20 mouse cellular contexts compared by ENCODE assay signal in the genomic region with DNA sequence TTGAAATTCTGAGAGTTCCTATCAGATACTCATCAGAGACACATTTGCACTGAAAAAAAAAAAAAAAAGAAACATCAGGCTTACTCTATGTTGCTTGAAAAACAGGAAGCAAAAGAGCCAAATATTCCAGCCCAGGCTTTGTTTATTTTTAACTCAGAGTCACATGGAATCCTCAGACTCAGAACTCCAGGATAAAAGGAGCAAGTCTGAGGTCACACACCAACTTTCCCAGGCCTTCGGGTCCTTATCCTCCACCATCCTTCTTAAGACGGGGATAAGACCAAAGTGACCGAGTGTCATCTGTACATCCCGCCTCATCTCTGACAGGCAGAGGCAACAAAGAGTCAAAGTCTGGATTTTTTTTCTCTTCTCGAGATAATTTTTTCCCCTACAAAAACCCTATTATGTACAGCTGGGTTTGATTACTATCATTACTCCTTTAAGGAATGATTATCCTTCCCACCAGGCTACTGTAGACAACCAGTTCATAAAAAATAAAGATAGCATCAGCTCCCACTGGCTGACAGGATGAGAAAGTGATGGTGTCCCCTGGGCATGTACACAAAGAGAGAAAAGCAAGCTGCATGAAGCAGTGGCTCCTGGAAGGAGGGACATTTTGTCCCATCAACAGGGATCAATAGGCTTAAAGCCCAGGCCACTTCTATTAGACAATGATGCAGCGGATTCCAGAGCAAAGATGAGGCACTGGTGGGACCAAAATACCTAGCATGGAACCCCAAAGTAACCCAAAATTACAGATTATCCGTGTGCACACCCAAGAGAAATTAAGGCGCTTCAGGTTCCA. TPM values are rescaled to one million over a fixed set of nuclear protein-coding genes. Genes with fewer than 3 reads are reported as not detected.
DNase-seq lines count a peak whose midpoint lies in the region; ATAC-seq and TF ChIP-seq lines count a peak whose summit lies in the region.
"Had no signal": no experiment of that assay in that cellular context is flagged by ENCODE, and none has a peak within 500 bp of the region (broad histone marks: within the 10 kb centered on the region; RNA-seq: fewer than 3 reads in every experiment).

No protein-coding gene starts in this region.

- H3K36me3 ChIP-seq in stomach, embryonic 16.5 days (ENCODE audit: control insufficient read depth, insufficient read depth, low read length): no peaks in the 10 kb centered on the region
- no peaks in the 10 kb centered on the region for H3K36me3 ChIP-seq in stomach, postnatal 0 days (ENCODE audit: control insufficient read depth, insufficient read depth, low read length)
- H3K36me3 ChIP-seq in forebrain, embryonic 10.5 days (replicated peaks): no peaks in the 10 kb centered on the region
- H3K36me3 ChIP-seq: hindbrain, embryonic 13.5 days had no signal

- no peak overlapping the region for H3K4me2 ChIP-seq in stomach, embryonic 16.5 days (ENCODE audit: low read depth, low read length)
- no peak overlapping the region for H3K4me2 ChIP-seq in stomach, postnatal 0 days (replicated peaks; ENCODE audit: low read depth)
- H3K4me2 ChIP-seq: hindbrain, embryonic 13.5 days; liver, embryonic 11.5 days had no signal

- H3K4me1 ChIP-seq in stomach, embryonic 16.5 days (ENCODE audit: control insufficient read depth, insufficient read depth, low read length): no peaks in the 10 kb centered on the region
- no peaks in the 10 kb centered on the region for H3K4me1 ChIP-seq in stomach, postnatal 0 days (replicated peaks; ENCODE audit: control insufficient read depth, insufficient read depth)
- no peaks in the 10 kb centered on the region for H3K4me1 ChIP-seq in forebrain, embryonic 10.5 days

- peak; percentile 30 to 56 for DNase-seq in heart, adult 9 months (ENCODE audit: low spot score in 2 of 2)
- DNase-seq in heart, adult 8-10 months (ENCODE audit: low spot score): no peak
- peak; percentile 18 to 39 for DNase-seq in kidney, postnatal 25 days
- DNase-seq in kidney, postnatal 10 days: no peak
- DNase-seq in stomach, postnatal 0 days (ENCODE audit: low spot score): no peak
- no peak for DNase-seq in forebrain, embryonic 10.5 days (ENCODE audit: extremely low spot score, low spot score)
- DNase-seq: B cell, adult 2 months; cerebellum, adult 18-20 months; cerebellum, postnatal 25 days; embryo, embryonic 11 days; kidney, postnatal 4 days; layer of hippocampus, adult 9-11 months; left cerebral cortex, postnatal 4 days; right cerebral cortex, postnatal 25 days; thymus, adult 2 months had no signal

- no peaks in the 10 kb centered on the region for H3K27me3 ChIP-seq in stomach, embryonic 16.5 days (ENCODE audit: control insufficient read depth, insufficient read depth, low read length)
- no peaks in the 10 kb centered on the region for H3K27me3 ChIP-seq in stomach, postnatal 0 days (ENCODE audit: control insufficient read depth, insufficient read depth, low read length)
- no peaks in the 10 kb centered on the region for H3K27me3 ChIP-seq in forebrain, embryonic 10.5 days (ENCODE audit: poor library complexity, severe bottlenecking)
- H3K27me3 ChIP-seq: hindbrain, embryonic 13.5 days had no signal

- ATAC-seq in stomach, embryonic 16.5 days (ENCODE audit: insufficient read depth, low FRiP score): no peak
- no peak for ATAC-seq in stomach, postnatal 0 days (ENCODE audit: low FRiP score, low TSS enrichment)
- ATAC-seq: forebrain, embryonic 16.5 days had no signal

- TF ChIP-seq CTCF in stomach, postnatal 0 days (IDR thresholded peaks at IDR 0.05; ENCODE audit: low read depth): no peak

- peak overlapping the region; percentile 49; the same call in 1 of the 2 replicates for H3K27ac ChIP-seq in stomach, embryonic 16.5 days (ENCODE audit: low read length)
- H3K27ac ChIP-seq in stomach, postnatal 0 days (replicated peaks): no peak overlapping the region
- no peak overlapping the region for H3K27ac ChIP-seq in forebrain, embryonic 10.5 days
- H3K27ac ChIP-seq: hindbrain, embryonic 13.5 days; left cerebral cortex, adult 2 months had no signal

- H3K9me3 ChIP-seq in stomach, embryonic 16.5 days (replicated peaks; ENCODE audit: control insufficient read depth, low read length): no peaks in the 10 kb centered on the region
- H3K9me3 ChIP-seq in stomach, postnatal 0 days (ENCODE audit: control insufficient read depth, low read length): no peaks in the 10 kb centered on the region
- no peaks in the 10 kb centered on the region for H3K9me3 ChIP-seq in forebrain, embryonic 10.5 days
- H3K9me3 ChIP-seq: hindbrain, embryonic 13.5 days had no signal

- no peak overlapping the region for H3K4me3 ChIP-seq in stomach, embryonic 16.5 days (replicated peaks; ENCODE audit: low read length)
- H3K4me3 ChIP-seq in stomach, postnatal 0 days (ENCODE audit: low read depth, low read length): no peak overlapping the region
- H3K4me3 ChIP-seq in forebrain, embryonic 10.5 days: no peak overlapping the region
- H3K4me3 ChIP-seq: hindbrain, embryonic 13.5 days; left cerebral cortex, adult 2 months had no signal

- H3K9ac ChIP-seq in stomach, embryonic 16.5 days (ENCODE audit: low read length): no peak overlapping the region
- no peak overlapping the region for H3K9ac ChIP-seq in stomach, postnatal 0 days (ENCODE audit: low read length)
- H3K9ac ChIP-seq: hindbrain, embryonic 13.5 days had no signal

- WGBS in stomach, embryonic 16.5 days: 56% methylated on average over 8 of the region's 8 CpGs
- 62% methylated on average over 8 of the region's 8 CpGs for WGBS in stomach, postnatal 0 days
- WGBS in forebrain, embryonic 10.5 days: 78% methylated on average over 8 of the region's 8 CpGs

- TF ChIP-seq EP300 in stomach, postnatal 0 days (optimal IDR thresholded peaks at IDR 0.05): no peak

RNA-seq across cellular contexts. Expression of gene Prkg1, which starts 21.4 kb away (rescaled TPM):
- 10 to 100 TPM; 10.6 to 16.1 (median 12.2) TPM for total RNA-seq in heart, adult 8-10 months (2022)
- polyA plus RNA-seq in stomach, embryonic 16.5 days (2015; fragmentation: Nextera tagmentation; extraction: Ambion mirVana): 9.4 and 11.5 TPM in 2 replicates
- polyA plus RNA-seq in stomach, postnatal 0 days (2015; fragmentation: Nextera tagmentation; extraction: Ambion mirVana): 6.1 and 6.4 TPM in 2 replicates
- polyA plus RNA-seq in forebrain, embryonic 10.5 days (2016; fragmentation: Nextera tagmentation; extraction: Ambion mirVana): 3.5 and 3.9 TPM in 2 replicates

Comparison
In these comparisons a context has a peak if more than half of its experiments do, and no peak if none do; other contexts are left out.
1. DNase-seq: peak in heart, adult 9 months (2 of 2) and kidney, postnatal 25 days (2 of 2); none in heart, adult 8-10 months (single experiment), kidney, postnatal 10 days (single experiment), stomach, postnatal 0 days (single experiment) and forebrain, embryonic 10.5 days (single experiment).